ENCODE assay signal across 15 mouse cellular contexts in the genomic region with DNA sequence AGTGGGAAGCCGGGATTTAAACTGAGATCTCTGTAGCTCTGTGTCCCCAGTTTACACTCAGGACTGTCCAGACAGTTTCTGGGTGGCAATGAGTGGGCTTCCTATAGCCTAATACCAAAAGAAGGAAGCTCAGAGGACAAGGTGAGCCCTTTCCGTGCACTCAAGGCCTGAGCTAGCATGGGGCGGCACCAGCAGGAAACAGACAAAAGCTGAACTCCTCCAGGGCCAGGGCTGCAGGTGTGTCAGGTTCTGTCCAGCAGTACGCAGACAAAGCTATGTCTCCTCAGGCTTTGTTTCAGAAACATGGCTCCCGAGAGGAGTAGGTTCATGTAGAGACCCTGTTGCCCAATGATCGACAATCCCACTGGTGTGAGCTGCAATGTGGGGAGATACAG.
"Had no signal": no experiment of that assay in that cellular context is flagged by ENCODE, and none has a peak within 500 bp of the region (broad histone marks: within the 10 kb centered on the region; RNA-seq: fewer than 3 reads in every experiment).

No protein-coding gene starts in this region.

- H3K27ac ChIP-seq: limb, embryonic 12.5 days; limb, embryonic 15.5 days; liver, embryonic 14.5 days; lung, embryonic 15.5 days; midbrain, embryonic 12.5 days; midbrain, embryonic 15.5 days had no signal

- DNase-seq: kidney, adult 9 months; kidney, postnatal 14 days; left cerebral cortex, postnatal 4 days; liver, postnatal 0 days; lung, postnatal 14 days; lung, postnatal 4 days; thymus, adult 18-20 months; thymus, postnatal 14 days had no signal

- H3K27me3 ChIP-seq: limb, embryonic 12.5 days; limb, embryonic 15.5 days; lung, embryonic 15.5 days; midbrain, embryonic 12.5 days; midbrain, embryonic 15.5 days had no signal

- H3K4me1 ChIP-seq: lung, embryonic 15.5 days; midbrain, embryonic 12.5 days; midbrain, embryonic 15.5 days had no signal

- ATAC-seq: liver, postnatal 0 days; midbrain, embryonic 15.5 days had no signal

- H3K4me3 ChIP-seq: limb, embryonic 12.5 days; limb, embryonic 15.5 days; lung, embryonic 15.5 days; midbrain, embryonic 12.5 days; midbrain, embryonic 15.5 days had no signal

- H3K9me3 ChIP-seq: lung, embryonic 15.5 days; midbrain, embryonic 15.5 days had no signal

- H3K4me2 ChIP-seq: limb, embryonic 12.5 days; limb, embryonic 15.5 days; liver, embryonic 11.5 days; lung, embryonic 15.5 days; midbrain, embryonic 12.5 days; midbrain, embryonic 15.5 days had no signal

- H3K36me3 ChIP-seq: limb, embryonic 12.5 days; limb, embryonic 15.5 days; lung, embryonic 15.5 days; midbrain, embryonic 12.5 days; midbrain, embryonic 15.5 days had no signal

- H3K9ac ChIP-seq: limb, embryonic 12.5 days; limb, embryonic 15.5 days; liver, embryonic 14.5 days; liver, postnatal 0 days; lung, embryonic 15.5 days; midbrain, embryonic 12.5 days; midbrain, embryonic 15.5 days had no signal
